Mouse (Mus musculus): ENCODE results near the gene Klk1b3. TPM values are rescaled to one million over a fixed set of nuclear protein-coding genes. Genes with fewer than 3 reads are reported as not detected.

Klk1b3 gene
- not detected in 2 replicates for total RNA-seq (2023)

GRCm38 (mm10) chr7:44197891-44198290, at the start of gene Klk1b3:
Klk1b3 (plus strand) TSS chr7:44198191.

DNA sequence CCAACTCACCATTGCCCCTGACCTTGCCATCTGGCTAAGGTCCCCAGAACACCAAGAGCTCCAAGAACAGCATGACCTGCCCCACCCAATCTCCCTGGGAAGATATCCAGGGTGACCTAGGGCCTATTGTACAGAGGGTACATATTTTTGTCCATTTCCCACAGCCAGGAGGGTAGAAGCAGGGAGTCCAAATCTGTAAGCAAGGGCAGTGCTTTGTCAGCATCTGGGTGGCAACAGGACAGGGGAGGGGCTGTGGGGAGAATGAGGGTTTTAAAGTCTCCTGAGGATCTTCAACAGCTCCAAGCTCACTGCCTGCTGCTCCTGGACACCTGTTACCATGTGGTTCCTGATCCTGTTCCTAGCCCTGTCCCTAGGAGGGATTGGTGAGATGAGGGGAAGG, 10.1 kb upstream of the Klk1b3 start, which contains the start of gene Klk1b24:
Gene Klk1b24 (plus strand): TSS at position 301 of the 400 bp plus-strand sequence.

DNA sequence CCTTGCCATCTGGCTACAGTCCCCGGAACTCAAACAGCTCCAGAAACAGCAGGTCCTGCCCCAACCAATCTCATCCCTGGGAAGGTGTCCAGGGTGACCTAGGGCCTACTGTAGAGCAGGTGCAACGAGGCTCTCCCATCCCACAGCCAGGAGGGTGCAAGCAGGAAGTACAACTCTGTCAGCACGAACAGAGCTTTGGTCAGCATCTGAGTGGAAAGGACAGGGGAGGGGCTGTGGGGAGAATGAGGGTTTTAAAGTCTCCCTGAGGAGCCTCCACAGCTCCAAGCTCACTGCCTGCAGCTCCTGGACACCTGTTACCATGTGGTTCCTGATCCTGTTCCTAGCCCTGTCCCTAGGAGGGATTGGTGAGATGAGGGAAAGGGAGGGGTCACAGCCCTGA, 9.1 kb downstream of the Klk1b3 start, which contains the start of gene Klk1b4:
Gene Klk1b4 (plus strand): TSS at position 301 of the 400 bp plus-strand sequence.

GRCm38 (mm10) chr7:44215645-44216044, 17.7 kb downstream of the Klk1b3 start, which contains the start of gene Klk1b5:
Klk1b5 (plus strand) TSS chr7:44215945.

DNA sequence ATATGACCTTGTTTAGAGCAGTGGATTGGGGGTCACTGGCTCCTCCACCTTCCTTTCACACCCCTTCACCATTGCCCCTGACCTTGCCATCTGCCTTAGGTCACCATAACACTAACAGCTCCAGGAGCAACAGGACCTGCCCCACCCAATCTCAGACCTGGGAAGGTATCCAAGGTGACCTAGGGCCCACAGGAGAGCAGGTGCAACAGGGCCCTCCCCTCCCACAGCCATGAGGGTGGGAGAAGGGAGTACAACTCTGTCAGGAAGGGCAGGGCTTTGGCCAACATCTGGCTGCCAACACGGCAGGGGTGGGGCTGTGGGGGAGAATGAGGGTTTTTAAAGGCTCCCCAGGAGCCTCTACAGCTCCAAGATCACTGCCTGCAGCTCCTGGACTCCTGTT, 27.1 kb downstream of the Klk1b3 start, which contains the start of gene Klk1:
Gene Klk1 (plus strand): TSS at position 285 of the 400 bp plus-strand sequence.

GRCm38 (mm10) chr7:44235909-44236308, 37.9 kb downstream of the Klk1b3 start, which contains the start of gene Gm36864:
Gm36864 (plus strand) TSS chr7:44236177.

GRCm38 (mm10) chr7:44246055-44246983, 48.3 kb downstream of the Klk1b3 start, which contains the start of the genes 1700028J19Rik and 2410002F23Rik:
1700028J19Rik (minus strand) TSS chr7:44246695.
2410002F23Rik (plus strand) TSS chr7:44246722.

Other genes with a start within 250 kb of the Klk1b3 start
- not detected in 2 replicates for gene Klk1b8, start 247.5 kb upstream of the Klk1b3 start, total RNA-seq (2023)
- gene Klk1b1, start 231.4 kb upstream of the Klk1b3 start, total RNA-seq (2023), result not detected in 2 replicates
- gene Klk1b9, start 222.1 kb upstream of the Klk1b3 start, total RNA-seq (2023), result not detected in 2 replicates
- not detected in 2 replicates for gene Klk1b11, start 202.3 kb upstream of the Klk1b3 start, total RNA-seq (2023)
- gene Klk1b26, start 186.0 kb upstream of the Klk1b3 start, total RNA-seq (2023), result not detected in 2 replicates
- not detected in 2 replicates for gene Klk1b27, start 145.9 kb upstream of the Klk1b3 start, total RNA-seq (2023)
- not detected in 2 replicates for gene Klk1b21, start 95.9 kb upstream of the Klk1b3 start, total RNA-seq (2023)
- not detected in 2 replicates for gene Klk1b22, start 85.5 kb upstream of the Klk1b3 start, total RNA-seq (2023)
- not detected in 2 replicates for gene Klk1b16, start 61.4 kb upstream of the Klk1b3 start, total RNA-seq (2023)
- gene Klk1b24, start 10.0 kb upstream of the Klk1b3 start, total RNA-seq (2023), result not detected in 2 replicates
- not detected in 2 replicates for gene Klk1b4, start 9.2 kb downstream of the Klk1b3 start, total RNA-seq (2023)
- not detected in 2 replicates for gene Klk1b5, start 17.8 kb downstream of the Klk1b3 start, total RNA-seq (2023)
- gene Klk1, start 27.2 kb downstream of the Klk1b3 start, total RNA-seq (2023), result not detected in 2 replicates
- not detected in 2 replicates for gene Gm36864, start 38.0 kb downstream of the Klk1b3 start, total RNA-seq (2023)
- 1.9 and 3.0 TPM in 2 replicates for gene 1700028J19Rik, start 48.5 kb downstream of the Klk1b3 start, total RNA-seq (2023)
- 19.9 and 27.3 TPM in 2 replicates for gene 2410002F23Rik, start 48.5 kb downstream of the Klk1b3 start, total RNA-seq (2023)
- gene Acp4, start 59.2 kb downstream of the Klk1b3 start, total RNA-seq (2023), result not detected in 2 replicates
- gene Gm15517, start 63.3 kb downstream of the Klk1b3 start, total RNA-seq (2023), result not detected in 2 replicates
- 0.29 and 0.51 TPM in 2 replicates for gene Clec11a, start 108.7 kb downstream of the Klk1b3 start, total RNA-seq (2023)
- gene Shank1, start 112.1 kb downstream of the Klk1b3 start, total RNA-seq (2023), result 0.32 and 0.34 TPM in 2 replicates
- gene Syt3, start 185.9 kb downstream of the Klk1b3 start, total RNA-seq (2023), result 0.41 TPM in 1 of 2 replicates, not detected in the other
- gene 1700008O03Rik, start 187.6 kb downstream of the Klk1b3 start, total RNA-seq (2023), result not detected in 2 replicates
- gene Lrrc4b, start 230.8 kb downstream of the Klk1b3 start, total RNA-seq (2023), result not detected in 2 replicates